Mouse (Mus musculus) heart, postnatal 0 days (tissue): ENCODE data around the gene Kmo. TPM values are rescaled to one million over a fixed set of nuclear protein-coding genes. Genes with fewer than 3 reads are reported as not detected.
A peak's percentile ranks its signal among the peaks of the same experiment; 100 is the strongest.

Source experiments
- ATAC-seq: fragments of 200-750 bp; cut with Nextera tagmentation; 2 replicates; pipeline ENCODE4 v1.8.0; 2017; ENCODE audit warnings: low read depth, moderate number of reproducible peaks, moderate library complexity; ENCODE audit not compliant: insufficient read depth
- DNase-seq: peaks from one replicate; pipeline ENCODE4 v3.0.0-alpha.2; 2016; ENCODE audit warnings: low spot score
- H3K27ac ChIP-seq: fragments of 300-500 bp; sonication (generic); 2 replicates; pipeline ENCODE4 v1.5.1; 2014; ENCODE audit warnings: low read depth, mild to moderate bottlenecking
- H3K27me3 ChIP-seq: fragments of 300-500 bp; sonication (generic); 2 replicates; pipeline ENCODE4 v1.6.1; 2014; ENCODE audit warnings: low read length, mixed read lengths; ENCODE audit not compliant: control insufficient read depth, insufficient read depth
- H3K36me3 ChIP-seq: fragments of 300-500 bp; sonication (generic); replicated peaks from 2 replicates; pipeline ENCODE4 v1.6.1; 2014; ENCODE audit warnings: low read length, mixed read lengths; ENCODE audit not compliant: control insufficient read depth, insufficient read depth
- H3K4me1 ChIP-seq: fragments of 300-500 bp; sonication (generic); 2 replicates; pipeline ENCODE4 v1.6.1; 2014; ENCODE audit warnings: antibody characterized with exemption; ENCODE audit not compliant: control insufficient read depth, insufficient read depth
- H3K4me2 ChIP-seq: fragments of 300-500 bp; sonication (generic); 2 replicates; pipeline ENCODE4 v1.6.1; 2014; ENCODE audit warnings: low read depth, mild to moderate bottlenecking, low read length, moderate library complexity
- H3K4me3 ChIP-seq: fragments of 300-500 bp; sonication (generic); 2 replicates; pipeline ENCODE4 v1.5.1; 2014; ENCODE audit warnings: low read depth, low read length
- H3K9ac ChIP-seq: fragments of 300-500 bp; sonication (generic); replicated peaks from 2 replicates; pipeline ENCODE4 v1.6.1; 2014; ENCODE audit warnings: low read depth, low read length, mixed read lengths
- H3K9me3 ChIP-seq: fragments of 300-500 bp; sonication (generic); replicated peaks from 2 replicates; pipeline ENCODE4 v1.6.1; 2016; ENCODE audit warnings: low read length; ENCODE audit not compliant: control insufficient read depth
- CTCF ChIP-seq: IDR thresholded peaks from 2 replicates; pipeline ENCODE4 v1.5.1; 2016; ENCODE audit warnings: antibody characterized with exemption, control low read depth, low read depth
- EP300 ChIP-seq: IDR thresholded peaks from 2 replicates; pipeline ENCODE4 v1.6.1; 2016; ENCODE audit warnings: antibody characterized with exemption, low read depth
- WGBS: fragments of 180-500 bp; shearing (Covaris S2); extraction: QIAGEN DNeasy Blood & Tissue Kit; methylation state at CpG from one replicate; pipeline ENCODE4 v1.1.7; 2014; 5-methylcytosine and 5-hydroxymethylcytosine counted together
- polyA plus RNA-seq: library from polyadenylated mRNA; unstranded; fragments of >200 nt; fragmentation: Nextera tagmentation; extraction: Ambion mirVana; gene quantifications from 2 replicates; pipeline ENCODE4 v1.2.1, GENCODE M21; 2015
- total RNA-seq: library from RNA; depleted of rRNA; stranded (reverse); fragments of >200 nt; gene quantifications from 2 replicates; pipeline ENCODE4 v1.2.3, GENCODE M21; 2014; ENCODE audit warnings: low replicate concordance

Kmo gene
- total and polyA plus RNA-seq, 2 experiments from 2014 or later, result 0.03 TPM; not detected in 1

- ATAC-seq (no peak), DNase-seq (no peak)
- no peaks in the 10 kb centered on the region for H3K36me3 ChIP-seq
- TF ChIP-seq EP300 (no peak), CTCF (no peak)
- no peaks in the 10 kb centered on the region for H3K27me3 ChIP-seq
- H3K4me1 ChIP-seq, result no peaks in the 10 kb centered on the region
- H3K9me3 ChIP-seq, result no peaks in the 10 kb centered on the region
- H3K4me2 ChIP-seq, result no peak overlapping the region
- 65% methylated on average over 6 of the region's 6 CpGs for WGBS
- H3K4me3 ChIP-seq, result no peak overlapping the region
- H3K9ac ChIP-seq, result no peak overlapping the region
- no peak overlapping the region for H3K27ac ChIP-seq
Measured at GRCm38 (mm10) chr1:175680995-175681394, 60.8 kb downstream of the Kmo start.

- DNase-seq (peak; percentile 23), ATAC-seq (no peak)
- WGBS, result 1% methylated on average over 22 of the region's 22 CpGs
- H3K4me3 ChIP-seq, result peak overlapping the region; percentile 91
- H3K4me2 ChIP-seq, result peak overlapping the region; percentile 98
- TF ChIP-seq EP300, result no peak
- no peak for TF ChIP-seq CTCF
- H3K27me3 ChIP-seq, result no peaks in the 10 kb centered on the region
- peak overlapping the region; percentile 93 for H3K27ac ChIP-seq
- peak overlapping the region; percentile 87 for H3K9ac ChIP-seq
- no peaks in the 10 kb centered on the region for H3K9me3 ChIP-seq
- H3K36me3 ChIP-seq, result peaks cover 11% of the 10 kb centered on the region
- peaks cover 31% of the 10 kb centered on the region for H3K4me1 ChIP-seq
Measured at GRCm38 (mm10) chr1:175691686-175692245, 71.6 kb downstream of the Kmo start.

- Histone ChIP-seq H3K27ac (peak within 1 kb of the TSS; percentile 93), H3K27me3 (no peaks in the 10 kb centered on the region), H3K4me1 (peaks cover 31% of the 10 kb centered on the region), H3K4me3 (peak within 1 kb of the TSS; percentile 91), H3K9me3 (no peaks in the 10 kb centered on the region), H3K9ac (peak within 1 kb of the TSS; percentile 87), H3K36me3 (peaks cover 8% of the 10 kb centered on the region), H3K4me2 (peak within 1 kb of the TSS; percentile 98)
- TF ChIP-seq EP300 (no peak; the same call in 1 of the 2 replicates), CTCF (no peak)
- DNase-seq (peak; percentile 99), ATAC-seq (peak; percentile 97)
- WGBS, result under 1% methylated on average over 38 of the region's 73 CpGs
Measured at GRCm38 (mm10) chr1:175692246-175692996, 72.2 kb downstream of the Kmo start, which contains the start of the genes Opn3 and Chml. Opn3 (minus strand) TSS chr1:175692776. Chml (minus strand) TSS chr1:175692901.

DNA sequence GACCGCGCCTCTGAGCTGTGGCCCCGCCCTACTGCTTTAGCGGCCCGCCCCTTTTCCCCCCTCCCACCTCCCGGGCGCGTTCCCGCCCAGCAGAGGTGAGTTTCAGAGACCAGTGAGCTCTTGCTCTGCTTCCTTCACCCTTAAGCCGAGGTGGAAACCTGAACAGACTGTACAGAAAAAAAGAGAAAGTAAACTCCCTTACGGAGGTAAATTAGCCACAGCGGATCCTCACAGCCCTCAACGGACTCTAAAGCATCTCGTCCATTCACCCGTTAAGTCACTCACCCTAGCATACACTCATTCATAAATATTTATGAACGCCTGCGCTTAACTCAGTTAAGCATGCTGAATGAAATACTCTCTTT is 72.8 kb downstream of the Kmo start:
- peaks cover 31% of the 10 kb centered on the region for H3K4me1 ChIP-seq
- H3K4me3 ChIP-seq, result peak overlapping the region; percentile 91
- peak overlapping the region; percentile 45 for H3K9ac ChIP-seq

GRCm38 (mm10) chr1:175693429-175693960 is 73.3 kb downstream of the Kmo start:
- no peaks in the 10 kb centered on the region for H3K36me3 ChIP-seq
- H3K9me3 ChIP-seq, result no peaks in the 10 kb centered on the region
- DNase-seq (peak; percentile 36), ATAC-seq (no peak)
- 18% methylated on average over 12 of the region's 12 CpGs for WGBS
- TF ChIP-seq EP300 (no peak), CTCF (no peak)
- peaks cover 31% of the 10 kb centered on the region for H3K4me1 ChIP-seq
- H3K27me3 ChIP-seq, result no peaks in the 10 kb centered on the region
- H3K4me3 ChIP-seq, result peak overlapping the region; percentile 91
- peak overlapping the region; percentile 45 for H3K9ac ChIP-seq
- H3K4me2 ChIP-seq, result peak overlapping the region; percentile 98
- peak overlapping the region; percentile 69 for H3K27ac ChIP-seq

More for the DNA sequence above, 72.8 kb downstream of the Kmo start:
- Histone ChIP-seq H3K4me2 (peak overlapping the region; percentile 98), H3K27me3 (no peaks in the 10 kb centered on the region), H3K36me3 (peaks cover 2% of the 10 kb centered on the region; the same call in 1 of the 2 replicates), H3K27ac (peak overlapping the region; percentile 69), H3K9me3 (no peaks in the 10 kb centered on the region)
- peak; percentile 14; the same call in 1 of the 2 replicates for ATAC-seq
- WGBS, result under 1% methylated on average over 17 of the region's 17 CpGs
- no peak for DNase-seq
- TF ChIP-seq EP300, result no peak
- TF ChIP-seq CTCF, result no peak
